In genomic region chr1:171979969-171980730, GRCm38 (mm10) we compare ENCODE assay signal across 14 mouse cellular contexts. TPM values are rescaled to one million over a fixed set of nuclear protein-coding genes. Genes with fewer than 3 reads are reported as not detected.
DNase-seq lines count a peak whose midpoint lies in the region; ATAC-seq and TF ChIP-seq lines count a peak whose summit lies in the region.
"Had no signal": no experiment of that assay in that cellular context is flagged by ENCODE, and none has a peak within 500 bp of the region (broad histone marks: within the 10 kb centered on the region; RNA-seq: fewer than 3 reads in every experiment).

No protein-coding gene starts in this region.

- H3K4me2 ChIP-seq in lung, postnatal 0 days (replicated peaks; ENCODE audit: low read depth, low read length): no peak overlapping the region
- H3K4me2 ChIP-seq in forebrain, embryonic 16.5 days (ENCODE audit: low read length): no peak overlapping the region
- no peak overlapping the region for H3K4me2 ChIP-seq in midbrain, postnatal 0 days (ENCODE audit: low read depth, low read length, poor library complexity, severe bottlenecking)
- H3K4me2 ChIP-seq: heart, embryonic 13.5 days; liver, embryonic 13.5 days had no signal

- DNase-seq in heart, adult 11 months: peak; percentile 75
- DNase-seq in heart, postnatal 25 days (ENCODE audit: low spot score): no peak
- peak; percentile 49 for DNase-seq in lung, postnatal 36 days
- no peak for DNase-seq in lung, postnatal 0 days (ENCODE audit: low spot score)
- peak; percentile 24 for DNase-seq in midbrain, postnatal 0 days (ENCODE audit: low spot score)
- DNase-seq in limb, embryonic 10.5 days (ENCODE audit: low spot score): no peak
- no peak for DNase-seq in ovary, adult 18-20 months (ENCODE audit: low spot score)
- DNase-seq: adrenal gland, postnatal 25 days; cerebellum, adult 11 months; gastrocnemius, adult 2 months; liver, embryonic 13.5 days had no signal

- intact Hi-C loops in heart, postnatal 25 days (cut with DNase I): no loop called here

- H3K27me3 ChIP-seq in lung, postnatal 0 days (replicated peaks; ENCODE audit: insufficient read depth, low read length): no peaks in the 10 kb centered on the region
- no peaks in the 10 kb centered on the region for H3K27me3 ChIP-seq in forebrain, embryonic 16.5 days (replicated peaks; ENCODE audit: control insufficient read depth, insufficient read depth, low read length)
- no peaks in the 10 kb centered on the region for H3K27me3 ChIP-seq in midbrain, postnatal 0 days (ENCODE audit: insufficient read depth, low read length)
- no peaks in the 10 kb centered on the region for H3K27me3 ChIP-seq in limb, embryonic 10.5 days (ENCODE audit: low read depth, poor library complexity, severe bottlenecking)
- H3K27me3 ChIP-seq: heart, embryonic 13.5 days; liver, embryonic 13.5 days had no signal

- no peak overlapping the region for H3K9ac ChIP-seq in lung, postnatal 0 days (replicated peaks; ENCODE audit: low read depth)
- no peak overlapping the region for H3K9ac ChIP-seq in forebrain, embryonic 16.5 days (replicated peaks; ENCODE audit: low read depth, low read length)
- H3K9ac ChIP-seq in midbrain, postnatal 0 days (replicated peaks; ENCODE audit: low read length, poor library complexity, severe bottlenecking): no peak overlapping the region
- H3K9ac ChIP-seq: heart, embryonic 13.5 days; liver, embryonic 13.5 days had no signal

- H3K27ac ChIP-seq in lung, postnatal 0 days (ENCODE audit: low read length): no peak overlapping the region
- H3K27ac ChIP-seq in forebrain, embryonic 16.5 days (ENCODE audit: low read length): no peak overlapping the region
- no peak overlapping the region for H3K27ac ChIP-seq in midbrain, postnatal 0 days (ENCODE audit: low read depth, low read length)
- H3K27ac ChIP-seq in limb, embryonic 10.5 days: no peak overlapping the region
- H3K27ac ChIP-seq: gastrocnemius, adult 2 months; heart, embryonic 13.5 days; liver, embryonic 13.5 days had no signal

- no peak overlapping the region for H3K4me3 ChIP-seq in lung, postnatal 0 days (ENCODE audit: low read depth, low read length)
- H3K4me3 ChIP-seq in forebrain, embryonic 16.5 days (replicated peaks; ENCODE audit: low read length): no peak overlapping the region
- H3K4me3 ChIP-seq in midbrain, postnatal 0 days (ENCODE audit: low read depth, low read length): no peak overlapping the region
- no peak overlapping the region for H3K4me3 ChIP-seq in limb, embryonic 10.5 days
- H3K4me3 ChIP-seq: erythroblast, embryonic 14.5 days; gastrocnemius, adult 2 months; heart, embryonic 13.5 days; liver, embryonic 13.5 days had no signal

- ATAC-seq in lung, postnatal 0 days: no peak
- ATAC-seq in forebrain, embryonic 16.5 days: peak; percentile 93
- ATAC-seq in midbrain, postnatal 0 days (ENCODE audit: low FRiP score): no peak

- no peaks in the 10 kb centered on the region for H3K36me3 ChIP-seq in lung, postnatal 0 days (ENCODE audit: insufficient read depth, low read length)
- H3K36me3 ChIP-seq in forebrain, embryonic 16.5 days (ENCODE audit: control insufficient read depth, insufficient read depth): no peaks in the 10 kb centered on the region
- no peaks in the 10 kb centered on the region for H3K36me3 ChIP-seq in midbrain, postnatal 0 days (ENCODE audit: insufficient read depth, low read length)
- no peaks in the 10 kb centered on the region for H3K36me3 ChIP-seq in limb, embryonic 10.5 days
- H3K36me3 ChIP-seq: heart, embryonic 13.5 days; liver, embryonic 13.5 days had no signal

- no peak for TF ChIP-seq EP300 in lung, postnatal 0 days (IDR thresholded peaks at IDR 0.05)

- TF ChIP-seq CTCF in lung, postnatal 0 days (IDR thresholded peaks at IDR 0.05): no peak
- no peak for TF ChIP-seq CTCF in midbrain, postnatal 0 days (IDR thresholded peaks at IDR 0.05)

- no peaks in the 10 kb centered on the region for H3K9me3 ChIP-seq in lung, postnatal 0 days (ENCODE audit: low read length)
- no peaks in the 10 kb centered on the region for H3K9me3 ChIP-seq in forebrain, embryonic 16.5 days (ENCODE audit: control insufficient read depth, low read length)
- no peaks in the 10 kb centered on the region for H3K9me3 ChIP-seq in midbrain, postnatal 0 days (ENCODE audit: low read length)
- H3K9me3 ChIP-seq in limb, embryonic 10.5 days (replicated peaks): no peaks in the 10 kb centered on the region
- H3K9me3 ChIP-seq: liver, embryonic 13.5 days had no signal

- H3K4me1 ChIP-seq in lung, postnatal 0 days (ENCODE audit: insufficient read depth, low read depth, low read length): no peaks in the 10 kb centered on the region
- no peaks in the 10 kb centered on the region for H3K4me1 ChIP-seq in forebrain, embryonic 16.5 days (replicated peaks; ENCODE audit: control insufficient read depth, insufficient read depth, low read length)
- no peaks in the 10 kb centered on the region for H3K4me1 ChIP-seq in midbrain, postnatal 0 days (ENCODE audit: insufficient read depth, low read length)
- H3K4me1 ChIP-seq in limb, embryonic 10.5 days: no peaks in the 10 kb centered on the region
- H3K4me1 ChIP-seq: heart, embryonic 13.5 days; liver, embryonic 13.5 days had no signal

- 90% methylated on average over 13 of the region's 13 CpGs for WGBS in lung, postnatal 0 days
- WGBS in forebrain, embryonic 16.5 days: 17% methylated on average over 13 of the region's 13 CpGs
- 37% methylated on average over 13 of the region's 13 CpGs for WGBS in midbrain, postnatal 0 days
- 95% methylated on average over 13 of the region's 13 CpGs for WGBS in limb, embryonic 10.5 days

RNA-seq across cellular contexts. Expression of gene Vangl2, which starts 48.1 kb away (rescaled TPM):
- total RNA-seq in heart, postnatal 25 days (2021): 1 to 10 TPM; 1.5 to 2.4 TPM
- 6.2 and 6.9 TPM in 2 replicates for polyA plus RNA-seq in lung, postnatal 0 days (2015; fragmentation: Nextera tagmentation; extraction: Ambion mirVana)
- 40.5 and 42.7 TPM in 2 replicates for polyA plus RNA-seq in forebrain, embryonic 16.5 days (2015; fragmentation: Nextera tagmentation; extraction: Ambion mirVana)
- 85.8 and 115 TPM in 2 replicates for total RNA-seq in midbrain, postnatal 0 days (2014; rRNA removed)
- polyA plus RNA-seq in midbrain, postnatal 0 days (2015; fragmentation: Nextera tagmentation; extraction: Ambion mirVana): 43.1 and 44.2 TPM in 2 replicates
- polyA plus RNA-seq in limb, embryonic 10.5 days (2016; fragmentation: Nextera tagmentation; extraction: Ambion mirVana): 28.3 and 29.9 TPM in 2 replicates

Comparison
In these comparisons a context has a peak if more than half of its experiments do, and no peak if none do; other contexts are left out.
1. DNase-seq: peak in heart, adult 11 months (single experiment), lung, postnatal 36 days (single experiment) and midbrain, postnatal 0 days (single experiment); none in heart, postnatal 25 days (single experiment), lung, postnatal 0 days (single experiment), limb, embryonic 10.5 days (single experiment) and ovary, adult 18-20 months (single experiment).